Mouse (Mus musculus) MEL (cell line): ENCODE measurements around the gene Mroh2a. TPM values are rescaled to one million over a fixed set of nuclear protein-coding genes. Genes with fewer than 3 reads are reported as not detected.

ENCODE experiments used
- DNase-seq: peaks from one replicate; pipeline ENCODE4 v3.0.0; 2011; ENCODE audit warnings: low read depth, low spot score
- H3K27ac ChIP-seq: 2 replicates; pipeline ENCODE4 v1.5.1; 2012; ENCODE audit warnings: low read depth, mild to moderate bottlenecking, control low read depth, low read length, moderate library complexity; ENCODE audit not compliant: control insufficient read depth
- H3K27me3 ChIP-seq, 2 experiments: fragments of 150-350 bp in 1 of 2; sonication (generic) in 1 of 2; 2 replicates each; pipeline ENCODE4 v1.6.1; 2012; ENCODE audit warnings: low read length in 2 of 2, mild to moderate bottlenecking in 2 of 2, improper control_type of control experiment in 1 of 2, moderate library complexity in 1 of 2; ENCODE audit not compliant: insufficient read depth in 2 of 2, control insufficient read depth in 1 of 2
- H3K36me3 ChIP-seq, 2 experiments: 2 replicates each; pipeline ENCODE4 v1.6.1; 2012 to 2014; ENCODE audit warnings: low read length in 2 of 2, improper control_type of control experiment in 1 of 2, inconsistent platforms in 1 of 2, mild to moderate bottlenecking in 1 of 2; ENCODE audit not compliant: insufficient read depth in 2 of 2, control insufficient read depth in 1 of 2
- H3K4me1 ChIP-seq, 2 experiments: fragments of 150-350 bp in 1 of 2; sonication (generic) in 1 of 2; 2 replicates each; pipeline ENCODE4 v1.6.1; 2012; ENCODE audit warnings: low read length in 2 of 2, improper control_type of control experiment in 1 of 2, mild to moderate bottlenecking in 1 of 2; ENCODE audit not compliant: insufficient read depth in 2 of 2, control insufficient read depth in 1 of 2
- H3K4me3 ChIP-seq, 2 experiments: fragments of 150-350 bp in 1 of 2; sonication (generic) in 1 of 2; 2 replicates each; pipeline ENCODE4 v1.5.1; 2012; ENCODE audit warnings: low read depth in 2 of 2, low read length in 2 of 2, mild to moderate bottlenecking in 2 of 2, moderate library complexity in 2 of 2, control low read depth in 1 of 2, improper control_type of control experiment in 1 of 2; ENCODE audit not compliant: control insufficient read depth in 1 of 2, insufficient read depth in 1 of 2
- H3K79me2 ChIP-seq: 2 replicates; pipeline ENCODE4 v1.6.1; 2012; ENCODE audit warnings: mild to moderate bottlenecking, low read length, moderate library complexity; ENCODE audit not compliant: control insufficient read depth, poor library complexity, insufficient read depth
- H3K9ac ChIP-seq: 2 replicates; pipeline ENCODE4 v1.6.1; 2012; ENCODE audit warnings: low read depth, mild to moderate bottlenecking, control low read depth, low read length, moderate library complexity; ENCODE audit not compliant: control insufficient read depth, poor library complexity, severe bottlenecking
- H3K9me3 ChIP-seq: fragments of 150-350 bp; sonication (generic); replicated peaks from 2 replicates; pipeline ENCODE4 v1.6.1; 2012; ENCODE audit warnings: mild to moderate bottlenecking, low read length, improper control_type of control experiment, moderate library complexity; ENCODE audit not compliant: insufficient read depth
- CHD1 ChIP-seq: IDR thresholded peaks from 2 replicates; pipeline ENCODE4 v1.6.1; 2012; ENCODE audit warnings: low read depth, mild to moderate bottlenecking, inconsistent platforms, low read length, improper control_type of control experiment
- CHD2 ChIP-seq: IDR thresholded peaks from 2 replicates; pipeline ENCODE4 v1.6.1; 2011; ENCODE audit warnings: low read length, improper control_type of control experiment
- CTCF ChIP-seq, 3 experiments: IDR thresholded peaks in 2 of 3; conservative IDR thresholded peaks in 1 of 3; 2 replicates each; pipeline ENCODE4 v1.5.1; 2011 to 2012; ENCODE audit warnings: low read length in 3 of 3, low read depth in 2 of 3, mild to moderate bottlenecking in 2 of 3, improper control_type of control experiment in 1 of 3, inconsistent platforms in 1 of 3, mixed read lengths in 1 of 3, moderate library complexity in 1 of 3; ENCODE audit not compliant: control insufficient read depth in 1 of 3, insufficient read depth in 1 of 3, poor library complexity in 1 of 3, severe bottlenecking in 1 of 3
- E2F4 ChIP-seq: IDR thresholded peaks from 2 replicates; pipeline ENCODE4 v1.6.1; 2011; ENCODE audit warnings: low read depth, low read length, improper control_type of control experiment, borderline replicate concordance
- ETS1 ChIP-seq: IDR thresholded peaks from 2 replicates; pipeline ENCODE4 v1.6.1; 2012; ENCODE audit warnings: low read depth, mild to moderate bottlenecking, inconsistent platforms, low read length, improper control_type of control experiment, moderate library complexity
- GABPA ChIP-seq: IDR thresholded peaks from 2 replicates; pipeline ENCODE4 v1.6.1; 2012; ENCODE audit warnings: low read depth, mild to moderate bottlenecking, inconsistent platforms, low read length, improper control_type of control experiment, moderate library complexity
- HCFC1 ChIP-seq: IDR thresholded peaks from 2 replicates; pipeline ENCODE4 v1.6.1; 2012; ENCODE audit warnings: low read depth, mild to moderate bottlenecking, inconsistent platforms, low read length, improper control_type of control experiment, moderate library complexity
- KAT2A ChIP-seq: conservative IDR thresholded peaks from 2 replicates; pipeline ENCODE4 v1.6.1; 2012; ENCODE audit warnings: low read depth, low read length, improper control_type of control experiment, inconsistent platforms
- MAFK ChIP-seq: IDR thresholded peaks from 2 replicates; pipeline ENCODE4 v1.6.1; 2011; ENCODE audit warnings: low read depth, mild to moderate bottlenecking, low read length, improper control_type of control experiment, borderline replicate concordance
- MYC ChIP-seq: IDR thresholded peaks from 2 replicates; pipeline ENCODE4 v1.6.1; 2011; ENCODE audit warnings: low read depth, mild to moderate bottlenecking, low read length, improper control_type of control experiment, moderate library complexity
- NELFE ChIP-seq: IDR thresholded peaks from 2 replicates; pipeline ENCODE4 v1.6.1; 2011; ENCODE audit warnings: low read depth, low read length, improper control_type of control experiment
- POLR2AphosphoS2 ChIP-seq: IDR thresholded peaks from 2 replicates; pipeline ENCODE4 v1.6.1; 2011; ENCODE audit warnings: low read length, improper control_type of control experiment
- RAD21 ChIP-seq: IDR thresholded peaks from 2 replicates; pipeline ENCODE4 v1.6.1; 2011; ENCODE audit warnings: mild to moderate bottlenecking, low read depth, low read length, improper control_type of control experiment
- RCOR1 ChIP-seq: IDR thresholded peaks from 2 replicates; pipeline ENCODE4 v1.6.1; 2012; ENCODE audit warnings: low read depth, mild to moderate bottlenecking, inconsistent platforms, low read length, improper control_type of control experiment
- SIN3A ChIP-seq: IDR thresholded peaks from 2 replicates; pipeline ENCODE4 v1.6.1; 2012; ENCODE audit warnings: low read length, improper control_type of control experiment, inconsistent platforms
- SMC3 ChIP-seq: IDR thresholded peaks from 2 replicates; pipeline ENCODE4 v1.6.1; 2011; ENCODE audit warnings: low read depth, low read length, improper control_type of control experiment
- TAL1 ChIP-seq: IDR thresholded peaks from 2 replicates; pipeline ENCODE4 v1.6.1; 2012; ENCODE audit warnings: mild to moderate bottlenecking, inconsistent platforms, low read length, moderate library complexity, mixed read lengths
- USF1 ChIP-seq: IDR thresholded peaks from 2 replicates; pipeline ENCODE4 v1.6.1; 2014; ENCODE audit warnings: low read depth, mild to moderate bottlenecking, inconsistent platforms, low read length, improper control_type of control experiment, moderate library complexity
- USF2 ChIP-seq, 2 experiments: IDR thresholded peaks; 2 replicates each; pipeline ENCODE4 v1.6.1; 2011 to 2012; ENCODE audit warnings: improper control_type of control experiment in 2 of 2, low read length in 2 of 2, borderline replicate concordance in 1 of 2, inconsistent platforms in 1 of 2, low read depth in 1 of 2, mild to moderate bottlenecking in 1 of 2; ENCODE audit not compliant: insufficient read depth in 1 of 2
- ZC3H11A ChIP-seq: IDR thresholded peaks from 2 replicates; pipeline ENCODE4 v1.6.1; 2012; ENCODE audit warnings: low read depth, mild to moderate bottlenecking, inconsistent platforms, low read length, improper control_type of control experiment
- ZNF384 ChIP-seq: IDR thresholded peaks from 2 replicates; pipeline ENCODE4 v1.6.1; 2012; ENCODE audit warnings: low read depth, mild to moderate bottlenecking, inconsistent platforms, low read length, improper control_type of control experiment
- polyA plus RNA-seq, 2 experiments: library from polyadenylated mRNA; stranded (reverse) in 1 of 2; unstranded in 1 of 2; fragments of >175 nt in 1 of 2; fragments of >200 nt in 1 of 2; gene quantifications; 2 replicates each; pipeline versions ENCODE4 v1.2.1 to v1.2.4; 2012; ENCODE audit warnings: low replicate concordance in 2 of 2, low read depth in 1 of 2; ENCODE audit not compliant: insufficient read length in 2 of 2, insufficient read depth in 1 of 2, missing spikeins in 1 of 2
- total RNA-seq: library from RNA; depleted of rRNA; stranded (reverse); fragments of 300-350 nt; gene quantifications from 2 replicates; pipeline ENCODE4 v1.2.3, GENCODE M21; 2012

Gene Mroh2a
- total and polyA plus RNA-seq, 3 experiments: 0.27 to 2.5 TPM; not detected in 1

DNA sequence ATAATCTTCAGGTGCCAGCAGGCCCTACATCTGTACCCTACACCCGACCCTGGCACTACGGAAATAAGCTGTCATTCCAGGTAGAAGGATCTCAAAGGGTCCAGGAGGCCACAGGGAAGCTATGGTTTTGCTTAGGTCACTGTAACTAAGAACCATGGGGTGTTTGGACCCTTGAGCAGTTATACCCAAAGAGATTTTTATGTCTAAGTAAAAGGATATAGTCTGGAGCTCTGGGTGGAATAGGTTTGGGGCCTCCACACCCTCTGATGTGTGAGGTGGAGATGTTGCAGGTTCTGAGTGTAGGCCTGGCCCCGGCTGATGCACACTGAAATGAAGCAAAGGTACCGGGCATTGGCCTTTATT, 7.4 kb downstream of the Mroh2a start:
- Histone ChIP-seq H3K9me3 (no peaks in the 10 kb centered on the region), H3K4me1 (no peaks in the 10 kb centered on the region), H3K4me3 (no peak overlapping the region), H3K9ac (no peak overlapping the region), H3K79me2 (no peaks in the 10 kb centered on the region), H3K27ac (no peak overlapping the region), H3K36me3 (no peaks in the 10 kb centered on the region), H3K27me3 (no peaks in the 10 kb centered on the region)
- no peak for TF ChIP-seq ZC3H11A
- no peak for TF ChIP-seq CHD2
- TF ChIP-seq RCOR1: no peak
- no peak for TF ChIP-seq SMC3
- no peak for TF ChIP-seq SIN3A
- TF ChIP-seq POLR2AphosphoS2: no peak
- TF ChIP-seq MAFK: no peak
- TF ChIP-seq TAL1: no peak
- no peak for TF ChIP-seq ZNF384
- TF ChIP-seq GABPA: no peak
- TF ChIP-seq CTCF (IDR thresholded peaks at IDR 0.05 in 2 of 3, conservative IDR thresholded peaks at IDR 0.05 in 1 of 3; ENCODE audit: control insufficient read depth in 1 of 3, insufficient read depth in 1 of 3, low read depth in 2 of 3, low read length in 3 of 3, poor library complexity in 1 of 3, severe bottlenecking in 1 of 3): no peak
- no peak for TF ChIP-seq HCFC1
- no peak for DNase-seq

DNA sequence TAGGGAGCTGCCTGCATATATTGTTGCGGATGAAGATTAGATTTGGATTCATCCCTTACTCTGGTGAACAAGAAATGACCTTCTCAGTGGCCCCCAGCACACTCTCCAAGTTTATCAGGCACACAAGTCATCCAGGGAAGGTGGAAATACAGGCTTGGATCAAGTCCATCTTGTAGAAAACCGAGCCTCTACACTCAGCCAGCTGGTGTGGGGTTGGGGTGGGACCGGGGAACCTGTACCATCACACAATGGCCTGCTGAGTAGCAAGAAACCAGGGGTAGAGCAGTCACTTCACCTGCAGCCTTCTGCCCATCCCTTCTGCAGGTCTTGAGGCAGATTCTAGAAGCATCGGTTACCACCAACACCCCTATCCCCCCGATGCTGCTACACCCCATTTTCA, 7.9 kb downstream of the Mroh2a start:
- H3K36me3 ChIP-seq: no peaks in the 10 kb centered on the region
- no peak overlapping the region for H3K9ac ChIP-seq
- no peaks in the 10 kb centered on the region for H3K27me3 ChIP-seq
- H3K9me3 ChIP-seq: no peaks in the 10 kb centered on the region
- H3K4me1 ChIP-seq: no peaks in the 10 kb centered on the region
- no peak overlapping the region for H3K27ac ChIP-seq
- no peaks in the 10 kb centered on the region for H3K79me2 ChIP-seq
- no peak for DNase-seq
- H3K4me3 ChIP-seq: no peak overlapping the region
- TF ChIP-seq CHD1 (no peak), USF1 (no peak), HCFC1 (no peak), CTCF (IDR thresholded peaks at IDR 0.05 in 2 of 3, conservative IDR thresholded peaks at IDR 0.05 in 1 of 3; ENCODE audit: control insufficient read depth in 1 of 3, insufficient read depth in 1 of 3, low read depth in 2 of 3, low read length in 3 of 3, poor library complexity in 1 of 3, severe bottlenecking in 1 of 3) (no peak), RCOR1 (no peak), RAD21 (no peak), E2F4 (no peak), MYC (no peak), SMC3 (no peak), NELFE (no peak), KAT2A (no peak), ETS1 (no peak), TAL1 (no peak), USF2 (IDR thresholded peaks at IDR 0.05; ENCODE audit: borderline replicate concordance in 1 of 2, insufficient read depth in 1 of 2, low read depth in 1 of 2, low read length in 2 of 2) (no peak), ZNF384 (no peak)
